Mouse (Mus musculus): ENCODE results near the gene Olfr441. TPM values are rescaled to one million over a fixed set of nuclear protein-coding genes. Genes with fewer than 3 reads are reported as not detected.
"Not testable (repeated sequence)": the region's sequence is repeated elsewhere in the genome, so short reads cannot be mapped to it uniquely, and the experiment has no call there.

Olfr441 gene
- polyA plus RNA-seq (2015; fragmentation: Nextera tagmentation; extraction: Ambion mirVana): not detected in 2 replicates

GRCm38 (mm10) chr6:43106069-43106468 lies at the start of gene Olfr441:
TSS of gene Olfr441 (plus strand) at chr6:43106369.
- not testable (repeated sequence) for H3K4me2 ChIP-seq; ATAC-seq (ENCODE audit: low FRiP score); H3K4me3 ChIP-seq (replicated peaks); H3K27ac ChIP-seq (replicated peaks); H3K9ac ChIP-seq (replicated peaks); H3K27me3 ChIP-seq (replicated peaks); H3K36me3 ChIP-seq; H3K4me1 ChIP-seq; H3K9me3 ChIP-seq (replicated peaks)
- WGBS: 82% methylated on average over 1 of the region's 1 CpGs

GRCm38 (mm10) chr6:43078750-43079149 lies 27.4 kb upstream of the Olfr441 start:
- Histone ChIP-seq H3K27ac (replicated peaks) (no peak overlapping the region), H3K4me1 (no peaks in the 10 kb centered on the region), H3K4me2 (no peak overlapping the region), H3K4me3 (replicated peaks) (no peak overlapping the region), H3K9ac (replicated peaks) (no peak overlapping the region), H3K9me3 (replicated peaks) (no peaks in the 10 kb centered on the region), H3K27me3 (replicated peaks) (no peaks in the 10 kb centered on the region), H3K36me3 (no peaks in the 10 kb centered on the region)
- WGBS: 25% methylated on average over 2 of the region's 2 CpGs
- no peak for ATAC-seq (ENCODE audit: low FRiP score)

- H3K9ac ChIP-seq (replicated peaks); ATAC-seq (ENCODE audit: low FRiP score); H3K4me1 ChIP-seq; H3K4me3 ChIP-seq (replicated peaks); H3K36me3 ChIP-seq; H3K4me2 ChIP-seq; H3K9me3 ChIP-seq (replicated peaks); H3K27me3 ChIP-seq (replicated peaks); H3K27ac ChIP-seq (replicated peaks): not testable (repeated sequence)
These were observed 24.8 kb upstream of the Olfr441 start for GRCm38 (mm10) chr6:43081405-43081804.

- H3K36me3 ChIP-seq; H3K27me3 ChIP-seq (replicated peaks); H3K9ac ChIP-seq (replicated peaks); H3K4me1 ChIP-seq; H3K4me3 ChIP-seq (replicated peaks); H3K9me3 ChIP-seq (replicated peaks); ATAC-seq (ENCODE audit: low FRiP score); H3K4me2 ChIP-seq; H3K27ac ChIP-seq (replicated peaks): not testable (repeated sequence)
- 89% methylated on average over 2 of the region's 2 CpGs for whole genome bisulfite sequencing
These were observed 40.1 kb downstream of the Olfr441 start, which contains the start of gene Olfr237-ps1 for GRCm38 (mm10) chr6:43146267-43146666. TSS of gene Olfr237-ps1 (plus strand) at chr6:43146567.

- H3K9me3 ChIP-seq (replicated peaks): no peaks in the 10 kb centered on the region
- no peaks in the 10 kb centered on the region for H3K27me3 ChIP-seq (replicated peaks)
- 48% methylated on average over 1 of the region's 1 CpGs for WGBS
- H3K4me2 ChIP-seq: no peak overlapping the region
- no peak for ATAC-seq (ENCODE audit: low FRiP score)
- H3K4me1 ChIP-seq: no peaks in the 10 kb centered on the region
- no peak overlapping the region for H3K4me3 ChIP-seq (replicated peaks)
- no peak overlapping the region for H3K27ac ChIP-seq (replicated peaks)
- no peaks in the 10 kb centered on the region for H3K36me3 ChIP-seq
- H3K9ac ChIP-seq (replicated peaks): no peak overlapping the region
These were observed 53.3 kb downstream of the Olfr441 start for GRCm38 (mm10) chr6:43159502-43159901.

GRCm38 (mm10) chr6:43162982-43163381 lies 56.8 kb downstream of the Olfr441 start, which contains the start of gene Olfr437:
TSS of gene Olfr437 (plus strand) at chr6:43163282.
- Histone ChIP-seq H3K4me2 (no peak within 1 kb of the TSS), H3K27me3 (replicated peaks) (no peaks in the 10 kb centered on the region), H3K9ac (replicated peaks) (no peak within 1 kb of the TSS), H3K27ac (replicated peaks) (no peak within 1 kb of the TSS), H3K36me3 (no peaks in the 10 kb centered on the region), H3K9me3 (replicated peaks) (no peaks in the 10 kb centered on the region), H3K4me3 (replicated peaks) (no peak within 1 kb of the TSS), H3K4me1 (no peaks in the 10 kb centered on the region)
- WGBS: 70% methylated on average over 3 of the region's 3 CpGs
- ATAC-seq (ENCODE audit: low FRiP score): no peak

GRCm38 (mm10) chr6:43167246-43167645 lies 61.1 kb downstream of the Olfr441 start:
- H3K27ac ChIP-seq (replicated peaks): no peak overlapping the region
- no peak for ATAC-seq (ENCODE audit: low FRiP score)
- no peak overlapping the region for H3K9ac ChIP-seq (replicated peaks)
- H3K36me3 ChIP-seq: no peaks in the 10 kb centered on the region
- WGBS: 98% methylated on average over 4 of the region's 4 CpGs
- H3K27me3 ChIP-seq (replicated peaks): no peaks in the 10 kb centered on the region
- H3K4me3 ChIP-seq (replicated peaks): no peak overlapping the region
- H3K4me1 ChIP-seq: no peaks in the 10 kb centered on the region
- no peak overlapping the region for H3K4me2 ChIP-seq
- H3K9me3 ChIP-seq (replicated peaks): no peaks in the 10 kb centered on the region

Other genes with a start within 250 kb of the Olfr441 start
- not detected in 2 replicates for gene Olfr448, start 215.9 kb upstream of the Olfr441 start, polyA plus RNA-seq (2015; fragmentation: Nextera tagmentation; extraction: Ambion mirVana)
- not detected in 2 replicates for gene Olfr447, start 197.5 kb upstream of the Olfr441 start, polyA plus RNA-seq (2015; fragmentation: Nextera tagmentation; extraction: Ambion mirVana)
- not detected in 2 replicates for gene Olfr446, start 185.0 kb upstream of the Olfr441 start, polyA plus RNA-seq (2015; fragmentation: Nextera tagmentation; extraction: Ambion mirVana)
- gene Olfr444, start 157.3 kb upstream of the Olfr441 start, polyA plus RNA-seq (2015; fragmentation: Nextera tagmentation; extraction: Ambion mirVana): not detected in 2 replicates
- not detected in 2 replicates for gene Olfr237-ps1, start 40.2 kb downstream of the Olfr441 start, polyA plus RNA-seq (2015; fragmentation: Nextera tagmentation; extraction: Ambion mirVana)
- not detected in 2 replicates for gene Olfr437, start 56.9 kb downstream of the Olfr441 start, polyA plus RNA-seq (2015; fragmentation: Nextera tagmentation; extraction: Ambion mirVana)
- not detected in 2 replicates for gene Olfr13, start 65.8 kb downstream of the Olfr441 start, polyA plus RNA-seq (2015; fragmentation: Nextera tagmentation; extraction: Ambion mirVana)
- gene Olfr435, start 90.8 kb downstream of the Olfr441 start, polyA plus RNA-seq (2015; fragmentation: Nextera tagmentation; extraction: Ambion mirVana): not detected in 2 replicates
- not detected in 2 replicates for gene Olfr434, start 106.7 kb downstream of the Olfr441 start, polyA plus RNA-seq (2015; fragmentation: Nextera tagmentation; extraction: Ambion mirVana)
- gene Olfr47, start 125.2 kb downstream of the Olfr441 start, polyA plus RNA-seq (2015; fragmentation: Nextera tagmentation; extraction: Ambion mirVana): not detected in 2 replicates
- 1.9 and 4.5 TPM in 2 replicates for gene Arhgef5, start 159.2 kb downstream of the Olfr441 start, polyA plus RNA-seq (2015; fragmentation: Nextera tagmentation; extraction: Ambion mirVana)
- 0.14 TPM in 1 of 2 replicates, not detected in the other for gene Nobox, start 203.2 kb downstream of the Olfr441 start, polyA plus RNA-seq (2015; fragmentation: Nextera tagmentation; extraction: Ambion mirVana)